Mouse (Mus musculus): Measurements from ENCODE around the gene Gm28374. TPM values are rescaled to one million over a fixed set of nuclear protein-coding genes. Genes with fewer than 3 reads are reported as not detected.
"Not testable (repeated sequence)": the region's sequence is repeated elsewhere in the genome, so short reads cannot be mapped to it uniquely, and the experiment has no call there.

The Gm28374 gene
- polyA plus RNA-seq, 1 experiment from 2014 or later: 1.9 TPM

DNA sequence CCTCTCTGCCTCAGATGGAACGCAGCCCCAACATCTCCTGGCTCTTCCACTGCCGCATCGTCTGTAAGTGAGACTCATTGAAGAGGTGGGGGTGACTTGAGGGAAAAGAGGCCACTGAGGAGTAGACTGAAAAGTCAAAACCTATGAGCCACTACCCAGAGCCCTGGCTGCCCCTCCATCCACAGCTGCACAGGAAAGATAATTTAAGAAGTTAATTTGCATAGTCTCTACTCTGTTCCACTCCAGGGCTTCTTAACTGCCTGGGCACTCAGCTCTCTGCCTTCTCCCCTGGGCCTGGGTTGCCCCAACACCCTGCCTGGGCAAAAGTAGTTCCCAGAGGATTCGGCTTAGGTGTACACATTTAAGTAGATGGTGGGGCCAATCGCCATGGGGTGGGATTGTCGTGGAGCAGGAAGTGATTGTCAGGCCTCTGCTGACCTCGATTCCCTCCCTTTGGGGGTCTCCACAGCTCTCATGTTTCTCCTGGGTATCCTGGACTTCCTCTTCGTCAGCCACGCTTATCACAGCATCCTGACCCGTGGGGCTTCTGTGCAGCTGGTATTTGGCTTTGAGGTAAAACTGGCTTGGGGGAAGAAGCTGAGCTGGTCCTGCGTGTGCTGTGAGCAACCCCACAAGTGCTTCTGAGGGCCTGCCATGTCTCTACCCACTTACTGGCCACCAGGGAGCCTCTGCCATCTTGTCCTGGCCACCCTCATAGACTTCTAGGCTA is 33.2 kb downstream of the Gm28374 start:
- H3K4me3 ChIP-seq (replicated peaks): no peak overlapping the region
- H3K9ac ChIP-seq: no peak overlapping the region
- no peak overlapping the region for H3K4me2 ChIP-seq (replicated peaks)
- no peaks in the 10 kb centered on the region for H3K27me3 ChIP-seq
- no peak overlapping the region for H3K27ac ChIP-seq (replicated peaks)
- no peak for ATAC-seq (ENCODE audit: insufficient number of reproducible peaks, low FRiP score, low TSS enrichment, low read depth)
- 86% methylated on average over 11 of the region's 11 CpGs for WGBS
- H3K36me3 ChIP-seq: peaks cover 58% of the 10 kb centered on the region
- peaks cover 20% of the 10 kb centered on the region for H3K4me1 ChIP-seq
- H3K9me3 ChIP-seq (replicated peaks): no peaks in the 10 kb centered on the region

DNA sequence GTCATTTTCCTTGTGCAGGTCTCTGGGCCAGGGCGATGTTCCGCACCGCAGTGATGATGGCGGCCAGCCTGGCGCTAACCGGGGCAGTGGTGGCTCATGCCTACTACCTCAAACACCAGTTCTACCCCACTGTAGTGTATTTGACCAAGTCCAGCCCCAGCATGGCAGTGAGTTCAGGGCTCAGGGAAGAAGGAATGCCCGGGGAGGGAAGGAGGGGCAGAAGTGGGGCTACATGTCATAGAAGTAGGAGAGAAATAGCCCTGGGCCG is 34.2 kb downstream of the Gm28374 start:
- 77% methylated on average over 8 of the region's 8 CpGs for WGBS
- ATAC-seq (ENCODE audit: insufficient number of reproducible peaks, low FRiP score, low TSS enrichment, low read depth): no peak

DNA sequence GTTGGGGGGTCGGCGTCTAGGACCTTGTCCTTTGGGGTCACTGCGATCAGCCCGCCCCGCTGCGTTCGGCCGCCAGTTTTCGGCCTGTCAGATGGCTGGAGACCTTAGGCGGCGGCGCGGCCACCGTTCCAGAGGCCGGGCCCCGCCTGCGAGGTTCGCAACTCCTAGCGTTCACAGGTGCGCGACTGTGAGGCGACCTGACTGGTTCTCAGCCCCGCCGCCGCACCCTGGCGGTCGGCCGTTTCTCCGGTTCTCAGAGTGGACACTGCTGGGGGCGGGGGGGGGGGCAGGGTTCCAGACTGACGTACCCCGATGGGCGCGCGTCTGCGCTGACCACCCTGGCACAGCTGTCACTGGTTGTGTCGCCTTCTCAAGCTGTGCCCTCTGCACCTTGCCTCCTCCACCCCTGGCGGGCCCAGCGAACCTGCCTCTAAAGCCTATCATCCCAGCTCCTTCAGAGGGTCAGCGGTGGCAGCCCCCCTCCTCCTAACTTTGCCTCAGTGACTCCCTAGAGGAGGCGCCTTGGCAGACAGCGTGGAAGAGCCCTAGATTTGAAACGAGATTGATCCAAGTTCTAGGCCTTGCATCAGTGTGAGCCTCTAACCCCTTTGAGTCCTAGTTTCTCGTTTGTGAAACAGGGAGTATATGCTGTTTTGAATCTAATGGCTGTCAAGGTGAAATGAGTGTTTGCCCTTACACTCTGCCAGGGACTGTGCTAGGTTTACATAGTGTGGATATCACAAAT is 34.7 kb downstream of the Gm28374 start:
- Histone ChIP-seq H3K4me2 (replicated peaks) (peak overlapping the region; percentile 84), H3K9ac (peak overlapping the region; percentile 86), H3K36me3 (peaks cover 43% of the 10 kb centered on the region), H3K9me3 (replicated peaks) (no peaks in the 10 kb centered on the region), H3K27ac (replicated peaks) (peak overlapping the region; percentile 100), H3K4me3 (replicated peaks) (peak overlapping the region; percentile 96), H3K27me3 (no peaks in the 10 kb centered on the region), H3K4me1 (peaks cover 20% of the 10 kb centered on the region)
- under 1% methylated on average over 44 of the region's 44 CpGs for WGBS
- ATAC-seq (ENCODE audit: insufficient number of reproducible peaks, low FRiP score, low TSS enrichment, low read depth): no peak; the same call in 1 of the 2 replicates

More for the DNA sequence above, 34.2 kb downstream of the Gm28374 start:
- Histone ChIP-seq H3K4me3 (replicated peaks) (peak overlapping the region; percentile 96), H3K4me2 (replicated peaks) (peak overlapping the region; percentile 84), H3K27ac (replicated peaks) (peak overlapping the region; percentile 100), H3K4me1 (peaks cover 20% of the 10 kb centered on the region), H3K9ac (peak overlapping the region; percentile 86), H3K9me3 (replicated peaks) (no peaks in the 10 kb centered on the region), H3K36me3 (peaks cover 48% of the 10 kb centered on the region), H3K27me3 (no peaks in the 10 kb centered on the region)

DNA sequence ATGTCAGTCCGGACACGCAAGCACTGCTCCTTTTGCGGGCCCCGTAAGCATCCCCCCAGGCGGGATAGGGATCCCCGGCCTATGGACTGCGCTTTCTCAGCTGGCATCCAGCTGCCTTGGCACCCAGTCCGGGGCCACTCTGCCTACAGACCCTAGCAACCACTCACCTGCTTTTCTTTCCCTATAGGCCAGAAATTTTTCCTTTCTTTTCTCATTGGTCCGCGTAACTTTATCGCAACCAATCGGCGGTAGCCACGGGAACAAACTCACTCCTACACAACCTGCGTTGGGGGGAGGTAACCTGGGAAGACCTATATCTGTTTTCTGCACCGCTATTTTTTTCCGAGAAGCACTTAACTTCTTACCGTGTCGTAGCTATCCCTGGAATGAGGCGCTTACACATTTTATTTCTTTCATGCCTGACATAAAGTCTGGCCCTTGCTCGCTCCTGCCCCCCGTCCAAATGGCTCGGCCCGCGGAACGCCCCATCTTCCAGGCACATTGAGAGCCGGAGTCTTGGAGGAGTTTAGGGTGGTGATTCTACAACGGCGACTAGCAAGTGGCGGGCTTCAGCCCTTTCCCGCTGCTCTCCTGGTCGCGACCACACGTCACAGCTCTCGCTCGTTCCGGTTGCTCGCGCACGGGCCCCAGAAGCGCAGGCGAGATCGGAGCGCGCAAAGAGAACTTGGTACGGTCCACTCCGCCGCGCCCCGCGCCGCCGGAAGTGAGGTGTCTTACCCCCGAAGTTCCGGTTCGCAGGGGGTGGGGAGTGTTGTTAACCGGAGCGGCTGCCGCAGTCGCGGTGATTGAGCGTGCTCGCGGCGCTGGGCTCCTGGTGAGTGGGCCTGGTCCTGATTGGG is 35.5 kb downstream of the Gm28374 start, which contains the start of gene Syvn1:
Syvn1 (plus strand) TSS at position 283 of the 860 bp plus-strand sequence.
- peaks cover 20% of the 10 kb centered on the region for H3K4me1 ChIP-seq
- peak within 1 kb of the TSS; percentile 86 for H3K9ac ChIP-seq
- H3K36me3 ChIP-seq: peaks cover 35% of the 10 kb centered on the region
- WGBS: under 1% methylated on average over 65 of the region's 65 CpGs
- H3K27me3 ChIP-seq: no peaks in the 10 kb centered on the region
- H3K9me3 ChIP-seq (replicated peaks): no peaks in the 10 kb centered on the region
- peak; percentile 88 for ATAC-seq (ENCODE audit: insufficient number of reproducible peaks, low FRiP score, low TSS enrichment, low read depth)
- H3K4me2 ChIP-seq (replicated peaks): peak within 1 kb of the TSS; percentile 84
- H3K4me3 ChIP-seq (replicated peaks): peak within 1 kb of the TSS; percentile 96
- peak within 1 kb of the TSS; percentile 100 for H3K27ac ChIP-seq (replicated peaks)

DNA sequence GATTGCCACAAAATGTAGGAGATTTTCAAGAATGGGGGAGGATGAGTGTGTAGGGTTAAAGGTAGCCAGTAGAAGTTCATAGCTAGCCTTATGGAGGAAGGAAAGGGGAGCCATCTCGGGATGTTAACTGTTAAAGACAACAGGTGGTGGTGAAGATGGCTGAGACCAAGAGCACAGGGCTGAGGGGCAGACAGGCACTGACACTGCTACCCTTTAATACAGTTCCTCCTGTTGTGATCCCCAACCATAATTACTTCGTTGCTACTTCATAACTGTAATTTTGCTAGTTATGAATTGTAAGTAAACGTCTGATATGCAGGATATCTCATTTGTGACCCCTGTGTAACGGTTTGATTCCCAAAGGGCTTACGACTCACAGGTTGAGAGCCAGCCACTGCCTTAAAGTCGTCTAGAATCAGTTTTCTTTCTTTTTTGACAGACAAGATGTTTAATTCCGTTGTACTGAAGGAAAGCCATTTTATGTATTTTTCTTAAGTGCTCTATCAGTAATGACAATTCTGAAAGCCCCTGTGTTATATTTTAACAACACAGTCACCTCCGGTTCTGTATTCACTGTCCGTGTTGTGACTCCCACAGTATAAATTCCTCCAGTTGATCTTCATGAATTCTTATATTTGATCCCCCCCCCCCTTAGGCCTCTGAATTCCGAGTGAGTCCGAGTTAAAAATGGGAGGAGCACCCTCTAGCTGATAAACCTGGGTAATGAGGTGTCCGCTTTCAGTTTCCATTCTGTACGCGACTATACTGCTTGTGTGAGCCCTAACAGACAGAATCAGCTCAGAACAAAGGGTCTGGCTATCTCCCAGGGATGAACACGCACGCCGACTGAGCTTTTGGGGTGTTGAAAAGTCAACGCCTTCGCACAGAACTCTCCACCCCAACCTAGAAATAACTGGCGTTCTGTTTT is 36.4 kb downstream of the Gm28374 start:
- Histone ChIP-seq H3K27me3 (no peaks in the 10 kb centered on the region), H3K4me1 (peaks cover 20% of the 10 kb centered on the region), H3K4me2 (replicated peaks) (peak overlapping the region; percentile 84), H3K36me3 (peaks cover 26% of the 10 kb centered on the region), H3K4me3 (replicated peaks) (peak overlapping the region; percentile 96), H3K27ac (replicated peaks) (peak overlapping the region; percentile 100), H3K9me3 (replicated peaks) (no peaks in the 10 kb centered on the region), H3K9ac (peak overlapping the region; percentile 86)
- peak; percentile 13 for ATAC-seq (ENCODE audit: insufficient number of reproducible peaks, low FRiP score, low TSS enrichment, low read depth)
- 16% methylated on average over 20 of the region's 20 CpGs for WGBS

DNA sequence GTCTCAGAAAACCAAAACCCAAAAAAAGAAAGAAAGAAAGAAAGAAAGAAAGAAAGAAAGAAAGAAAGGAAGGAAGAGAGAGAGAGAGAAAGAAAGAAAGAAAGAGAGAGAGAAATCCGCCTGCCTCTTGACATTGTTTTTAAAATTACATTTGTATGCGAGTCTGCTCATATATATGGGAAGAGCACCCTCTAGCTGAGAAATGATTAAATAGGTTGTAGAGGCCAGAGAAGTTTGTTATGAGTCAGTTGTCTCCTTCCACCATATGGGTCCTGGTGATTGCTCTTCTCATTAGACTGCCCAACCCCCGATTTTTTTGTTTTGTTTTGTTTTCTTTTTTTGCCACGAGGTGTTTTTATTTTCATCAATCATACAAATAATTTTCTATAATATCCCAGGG is 38.0 kb downstream of the Gm28374 start:
- not testable (repeated sequence) for H3K4me3 ChIP-seq (replicated peaks); H3K9ac ChIP-seq; H3K27me3 ChIP-seq; ATAC-seq (ENCODE audit: insufficient number of reproducible peaks, low FRiP score, low TSS enrichment, low read depth); H3K27ac ChIP-seq (replicated peaks); H3K4me2 ChIP-seq (replicated peaks); H3K9me3 ChIP-seq (replicated peaks)
- H3K36me3 ChIP-seq: peaks cover 11% of the 10 kb centered on the region
- WGBS: 51% methylated on average over 4 of the region's 4 CpGs
- H3K4me1 ChIP-seq: peaks cover 20% of the 10 kb centered on the region

DNA sequence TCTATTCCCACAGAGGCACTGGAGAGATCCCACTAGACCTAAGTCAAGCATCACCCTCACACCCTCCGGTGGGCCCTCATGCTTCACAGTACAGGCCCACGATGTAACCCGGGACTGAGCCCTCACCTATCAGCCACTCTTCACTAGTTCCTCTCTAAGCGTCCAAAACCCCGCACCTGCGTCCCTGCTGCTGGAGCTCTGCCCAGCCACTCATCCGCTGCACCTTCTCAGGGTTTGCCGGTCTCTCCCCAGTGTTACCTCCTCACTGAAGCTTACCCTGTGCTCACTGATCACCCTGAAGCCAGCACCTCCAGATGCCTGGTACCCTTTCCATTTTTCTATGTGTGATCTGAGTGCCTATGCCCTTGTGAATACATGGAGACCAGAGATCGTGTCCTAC is 39.8 kb downstream of the Gm28374 start:
- H3K9ac ChIP-seq: no peak overlapping the region
- no peaks in the 10 kb centered on the region for H3K36me3 ChIP-seq
- peaks cover 8% of the 10 kb centered on the region for H3K4me1 ChIP-seq
- no peak overlapping the region for H3K4me2 ChIP-seq (replicated peaks)
- no peak overlapping the region for H3K27ac ChIP-seq (replicated peaks)
- 82% methylated on average over 9 of the region's 9 CpGs for WGBS
- H3K4me3 ChIP-seq (replicated peaks): no peak overlapping the region
- no peaks in the 10 kb centered on the region for H3K9me3 ChIP-seq (replicated peaks)
- H3K27me3 ChIP-seq: no peaks in the 10 kb centered on the region
- ATAC-seq (ENCODE audit: insufficient number of reproducible peaks, low FRiP score, low TSS enrichment, low read depth): no peak

DNA sequence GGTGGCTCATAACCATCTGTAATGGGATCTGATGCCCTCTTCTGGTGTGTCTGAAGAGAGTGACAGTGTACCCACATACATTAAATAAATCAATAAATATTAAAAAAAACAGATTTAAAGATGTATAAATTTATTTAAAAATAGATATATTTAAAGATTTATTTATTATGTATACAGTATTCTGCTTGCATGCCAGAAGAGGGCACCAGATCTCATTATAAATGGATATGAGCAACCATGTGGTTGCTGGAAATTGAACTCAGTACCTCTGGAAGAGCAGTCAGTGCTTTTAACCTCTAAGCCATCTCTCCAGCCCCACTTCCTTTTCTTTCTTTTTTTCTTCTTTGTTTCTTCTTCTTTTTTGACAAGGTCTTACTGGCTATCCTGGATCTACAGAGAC is 42.1 kb downstream of the Gm28374 start:
- Histone ChIP-seq H3K27ac (replicated peaks) (no peak overlapping the region), H3K27me3 (no peaks in the 10 kb centered on the region), H3K4me1 (peaks cover 1% of the 10 kb centered on the region), H3K9ac (no peak overlapping the region), H3K9me3 (replicated peaks) (no peaks in the 10 kb centered on the region), H3K4me2 (replicated peaks) (no peak overlapping the region), H3K36me3 (no peaks in the 10 kb centered on the region), H3K4me3 (replicated peaks) (no peak overlapping the region)
- no peak for ATAC-seq (ENCODE audit: insufficient number of reproducible peaks, low FRiP score, low TSS enrichment, low read depth)

DNA sequence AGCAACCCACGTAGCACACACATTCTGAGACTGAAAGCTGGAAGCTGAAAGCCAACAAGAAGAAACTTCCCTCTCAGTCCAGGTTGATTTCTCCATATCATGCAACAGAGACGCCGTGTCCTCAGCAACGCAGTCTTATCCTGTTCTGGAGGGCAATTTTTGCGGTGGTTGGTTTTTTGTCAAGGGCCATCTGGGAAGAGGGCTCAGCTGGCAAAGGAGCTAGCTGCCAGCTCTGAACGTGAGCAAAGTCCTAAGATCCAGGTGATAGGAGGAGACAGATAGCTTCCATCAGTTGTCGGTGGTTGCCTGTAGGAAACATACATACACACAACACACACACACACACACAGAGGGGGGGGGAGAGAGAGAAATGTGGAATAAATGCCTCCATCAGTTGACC is 43.7 kb downstream of the Gm28374 start:
- Histone ChIP-seq H3K4me3 (replicated peaks) (no peak overlapping the region), H3K9ac (no peak overlapping the region), H3K27ac (replicated peaks) (no peak overlapping the region), H3K36me3 (no peaks in the 10 kb centered on the region), H3K4me1 (no peaks in the 10 kb centered on the region), H3K9me3 (replicated peaks) (no peaks in the 10 kb centered on the region), H3K4me2 (replicated peaks) (no peak overlapping the region), H3K27me3 (no peaks in the 10 kb centered on the region)
- WGBS: 77% methylated on average over 7 of the region's 7 CpGs
- ATAC-seq (ENCODE audit: insufficient number of reproducible peaks, low FRiP score, low TSS enrichment, low read depth): no peak

DNA sequence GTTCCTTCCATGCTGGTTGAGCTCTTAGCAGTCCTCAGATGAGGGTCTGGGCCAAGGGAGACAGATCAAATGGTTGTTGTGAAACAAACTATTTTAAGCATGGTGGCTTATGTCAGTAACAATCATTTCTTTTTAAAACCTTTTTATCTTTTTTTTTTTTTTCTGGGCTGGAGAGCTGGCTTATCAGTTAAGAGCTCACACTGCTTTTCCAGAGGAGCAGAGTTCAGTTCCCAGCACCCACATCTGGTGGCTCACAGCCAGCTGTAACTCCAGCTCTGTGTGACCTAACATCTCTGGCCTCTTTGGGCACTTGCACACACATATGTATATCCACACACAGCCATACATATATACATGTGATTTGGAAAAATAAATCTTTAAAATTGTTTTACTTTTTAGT is 44.4 kb downstream of the Gm28374 start:
- Histone ChIP-seq H3K27ac (replicated peaks) (no peak overlapping the region), H3K9ac (no peak overlapping the region), H3K4me1 (no peaks in the 10 kb centered on the region), H3K9me3 (replicated peaks) (no peaks in the 10 kb centered on the region), H3K36me3 (no peaks in the 10 kb centered on the region), H3K4me2 (replicated peaks) (no peak overlapping the region), H3K4me3 (replicated peaks) (no peak overlapping the region), H3K27me3 (no peaks in the 10 kb centered on the region)
- ATAC-seq (ENCODE audit: insufficient number of reproducible peaks, low FRiP score, low TSS enrichment, low read depth): no peak

Data from embryonic facial prominence, embryonic 15.5 days (tissue).